ENCODE assay signal across 26 mouse cellular contexts in genomic region chr17:83539262-83540037, GRCm38 (mm10). TPM values are rescaled to one million over a fixed set of nuclear protein-coding genes. Genes with fewer than 3 reads are reported as not detected.
DNase-seq lines count a peak whose midpoint lies in the region; ATAC-seq and TF ChIP-seq lines count a peak whose summit lies in the region.
"Had no signal": no experiment of that assay in that cellular context is flagged by ENCODE, and none has a peak within 500 bp of the region (broad histone marks: within the 10 kb centered on the region; RNA-seq: fewer than 3 reads in every experiment).

No protein-coding gene starts in this region.

- no peaks in the 10 kb centered on the region; the same call in 1 of the 2 replicates for H3K9me3 ChIP-seq in kidney, embryonic 15.5 days (replicated peaks)
- no peaks in the 10 kb centered on the region for H3K9me3 ChIP-seq in embryonic facial prominence, embryonic 11.5 days (replicated peaks; ENCODE audit: control insufficient read depth, low read length)
- H3K9me3 ChIP-seq: embryonic facial prominence, embryonic 13.5 days; forebrain, embryonic 13.5 days; hindbrain, embryonic 12.5 days; hindbrain, embryonic 15.5 days had no signal

- no peak overlapping the region for H3K4me2 ChIP-seq in kidney, embryonic 15.5 days
- H3K4me2 ChIP-seq in embryonic facial prominence, embryonic 11.5 days (ENCODE audit: low read depth, low read length): no peak overlapping the region
- H3K4me2 ChIP-seq: embryonic facial prominence, embryonic 13.5 days; forebrain, embryonic 13.5 days; heart, embryonic 13.5 days; hindbrain, embryonic 12.5 days; hindbrain, embryonic 15.5 days had no signal

- H3K9ac ChIP-seq in kidney, embryonic 15.5 days: no peak overlapping the region
- no peak overlapping the region for H3K9ac ChIP-seq in embryonic facial prominence, embryonic 11.5 days (replicated peaks; ENCODE audit: low read length)
- H3K9ac ChIP-seq: embryonic facial prominence, embryonic 13.5 days; forebrain, embryonic 13.5 days; heart, embryonic 13.5 days; hindbrain, embryonic 12.5 days; hindbrain, embryonic 15.5 days had no signal

- WGBS in kidney, embryonic 15.5 days: 30% methylated on average over 12 of the region's 12 CpGs
- WGBS in embryonic facial prominence, embryonic 11.5 days: 34% methylated on average over 12 of the region's 12 CpGs

- peak overlapping the region; percentile 61 for H3K27ac ChIP-seq in kidney, embryonic 15.5 days
- H3K27ac ChIP-seq in layer of hippocampus, adult 2 months: peak overlapping the region; percentile 7; the same call in 1 of the 2 replicates
- no peak overlapping the region for H3K27ac ChIP-seq in embryonic facial prominence, embryonic 11.5 days (replicated peaks; ENCODE audit: low read depth, low read length)
- H3K27ac ChIP-seq: embryonic facial prominence, embryonic 13.5 days; forebrain, embryonic 13.5 days; heart, adult 2 months; heart, embryonic 10.5 days; heart, embryonic 13.5 days; hindbrain, embryonic 12.5 days; hindbrain, embryonic 15.5 days had no signal

- H3K27me3 ChIP-seq in kidney, embryonic 15.5 days: 0 out of 2 replicates have a peak, but pooled peaks cover 8% of the 10 kb centered on the region
- H3K27me3 ChIP-seq in embryonic facial prominence, embryonic 11.5 days (ENCODE audit: control insufficient read depth, insufficient read depth, low read length): peaks cover 2% of the 10 kb centered on the region; the same call in 1 of the 2 replicates
- H3K27me3 ChIP-seq: forebrain, embryonic 13.5 days; hindbrain, embryonic 15.5 days had no signal

- no peak overlapping the region for H3K4me3 ChIP-seq in kidney, embryonic 15.5 days (replicated peaks)
- H3K4me3 ChIP-seq in layer of hippocampus, adult 2 months: no peak overlapping the region
- H3K4me3 ChIP-seq in embryonic facial prominence, embryonic 11.5 days (ENCODE audit: low read depth, low read length): no peak overlapping the region
- H3K4me3 ChIP-seq: embryonic facial prominence, embryonic 13.5 days; erythroblast, embryonic 14.5 days; forebrain, embryonic 13.5 days; heart, adult 2 months; heart, embryonic 10.5 days; heart, embryonic 13.5 days; hindbrain, embryonic 12.5 days; hindbrain, embryonic 15.5 days had no signal

- peak; percentile 90 for ATAC-seq in kidney, embryonic 15.5 days (replicated peaks; ENCODE audit: low FRiP score)
- ATAC-seq in embryonic facial prominence, embryonic 11.5 days (replicated peaks; ENCODE audit: insufficient number of reproducible peaks, low FRiP score, low TSS enrichment, low read depth): no peak
- ATAC-seq: forebrain, embryonic 13.5 days; forebrain, embryonic 16.5 days had no signal

- TF ChIP-seq CTCF in layer of hippocampus, adult 2 months (conservative IDR thresholded peaks at IDR 0.05): no peak

- DNase-seq in embryo, embryonic 10.5 days (ENCODE audit: low spot score): peak; percentile 13
- no peak for DNase-seq in embryo, embryonic 11 days
- DNase-seq in kidney, postnatal 4 days: no peak
- DNase-seq in layer of hippocampus, adult 2 months (ENCODE audit: low spot score in 2 of 2): no peak
- no peak for DNase-seq in layer of hippocampus, adult 9-10 months (ENCODE audit: low spot score)
- DNase-seq in embryonic facial prominence, embryonic 11.5 days (ENCODE audit: low spot score): peak; percentile 43
- DNase-seq in cerebellum, adult 9-11 months: no peak
- DNase-seq: adrenal gland, postnatal 10 days; adrenal gland, postnatal 36 days; cerebellum, adult 18-20 months; cerebellum, adult 9-10 months; cerebellum, postnatal 25 days; gastrocnemius, postnatal 10 days; gastrocnemius, postnatal 36 days; heart, adult 2 months; heart, postnatal 14 days; heart, postnatal 4 days had no signal

- peaks cover 21% of the 10 kb centered on the region for H3K4me1 ChIP-seq in kidney, embryonic 15.5 days
- no peaks in the 10 kb centered on the region for H3K4me1 ChIP-seq in embryonic facial prominence, embryonic 11.5 days (ENCODE audit: control insufficient read depth, insufficient read depth, low read length)
- H3K4me1 ChIP-seq: embryonic facial prominence, embryonic 13.5 days; forebrain, embryonic 13.5 days; heart, embryonic 13.5 days had no signal

- H3K36me3 ChIP-seq in kidney, embryonic 15.5 days: no peaks in the 10 kb centered on the region
- no peaks in the 10 kb centered on the region for H3K36me3 ChIP-seq in embryonic facial prominence, embryonic 11.5 days (replicated peaks; ENCODE audit: control insufficient read depth, insufficient read depth, low read depth, low read length)
- H3K36me3 ChIP-seq: embryonic facial prominence, embryonic 13.5 days; heart, embryonic 10.5 days; heart, embryonic 13.5 days; hindbrain, embryonic 12.5 days; hindbrain, embryonic 15.5 days had no signal

RNA-seq across cellular contexts. Expression of gene Cox7a2l, which starts 22.3 kb away (rescaled TPM):
- 189 and 196 TPM in 2 replicates for polyA plus RNA-seq in kidney, embryonic 15.5 days (2015; fragmentation: Nextera tagmentation; extraction: Ambion mirVana)
- 100 to 1,000 TPM; 178 to 182 TPM for total RNA-seq in layer of hippocampus, adult 2 months (2021)
- polyA plus RNA-seq in embryonic facial prominence, embryonic 11.5 days (2014; fragmentation: Nextera tagmentation; extraction: Ambion mirVana): 164 and 165 TPM in 2 replicates

Comparison
In these comparisons a context has a peak if more than half of its experiments do, and no peak if none do; other contexts are left out.
1. DNase-seq: peak in embryo, embryonic 10.5 days (single experiment) and embryonic facial prominence, embryonic 11.5 days (single experiment); none in embryo, embryonic 11 days (single experiment), kidney, postnatal 4 days (0 of 2), layer of hippocampus, adult 2 months (0 of 2), layer of hippocampus, adult 9-10 months (single experiment) and cerebellum, adult 9-11 months (single experiment).